8 mouse cellular contexts compared by ENCODE assay signal in genomic region chr5:36484171-36484990, GRCm38 (mm10). TPM values are rescaled to one million over a fixed set of nuclear protein-coding genes. Genes with fewer than 3 reads are reported as not detected.
A peak's percentile ranks its signal among the peaks of the same experiment; 100 is the strongest.
DNase-seq lines count a peak whose midpoint lies in the region; ATAC-seq lines count a peak whose summit lies in the region.

Gene Tada2b, minus strand, starts transcription at chr5:36484285.
Gene Ccdc96, plus strand, starts transcription at chr5:36484588.

- intact Hi-C loops in gastrocnemius, postnatal 14 days (cut with DNase I; ENCODE audit: low total_unique reads), result loop anchor here (10.0 kb wide), 1 partner anchor 100 kb away; no protein-coding TSS in a partner anchor
- intact Hi-C loops in left cerebral cortex, postnatal 10 days (cut with DNase I), result no loop called here

- peak; percentile 93 for ATAC-seq in inflammation-experienced regulatory T-cells, adult 6 months
- ATAC-seq in megakaryocyte-erythroid progenitor cell, adult 5-6 weeks (replicated peaks; ENCODE audit: low FRiP score, low TSS enrichment, poor library complexity, severe bottlenecking), result peak; percentile 93

- DNase-seq in adrenal gland, adult (ENCODE audit: inconsistent age in 2 of 2, low spot score in 1 of 2), result peak; percentile 99
- DNase-seq in embryo, embryonic 10.5 days (ENCODE audit: low spot score), result peak; percentile 99
- peak; percentile 98 for DNase-seq in gastrocnemius, postnatal 14 days
- DNase-seq in left cerebral cortex, postnatal 10 days (ENCODE audit: extremely low spot score in 1 of 2, low spot score in 2 of 2), result peak; percentile 97 to 99
- DNase-seq in right cerebral cortex, postnatal 25 days, result peak; percentile 99
- peak; percentile 96 to 99 for DNase-seq in urinary bladder, postnatal 4 days (ENCODE audit: low spot score in 2 of 2)

RNA-seq across cellular contexts. Expression of gene Tada2b, which starts in this region (rescaled TPM):
- total RNA-seq in gastrocnemius, postnatal 14 days (2021), result 10 to 100 TPM; 11.8 to 12.2 TPM
- polyA plus RNA-seq in inflammation-experienced regulatory T-cells, adult 6 months (2017; shearing (Covaris generic)), result 1 to 10 TPM; 2.8 to 3.6 (median 3.5) TPM
- 10 to 100 TPM; 29.7 to 31.6 TPM for total RNA-seq in left cerebral cortex, postnatal 10 days (2021)
- total RNA-seq in megakaryocyte-erythroid progenitor cell, adult 5-6 weeks (2014; fragmentation: Nextera tagmentation), result 13.6 and 17.9 TPM in 2 replicates
- total RNA-seq in megakaryocyte-erythroid progenitor cell, adult 5-6 weeks (2017), result 17.4 and 20.9 TPM in 2 replicates

RNA-seq across cellular contexts. Expression of gene Ccdc96, which starts in this region (rescaled TPM):
- total RNA-seq in gastrocnemius, postnatal 14 days (2021), result under 1 TPM in 1 of 2 experiments, not detected in 1; 0.16 TPM
- under 1 TPM in 1 of 3 experiments, not detected in 2; 0.10 TPM for polyA plus RNA-seq in inflammation-experienced regulatory T-cells, adult 6 months (2017; shearing (Covaris generic))
- total RNA-seq in left cerebral cortex, postnatal 10 days (2021), result 1 to 10 TPM; 1.4 TPM
- 0.50 TPM in 1 of 2 replicates, not detected in the other for total RNA-seq in megakaryocyte-erythroid progenitor cell, adult 5-6 weeks (2014; fragmentation: Nextera tagmentation)
- total RNA-seq in megakaryocyte-erythroid progenitor cell, adult 5-6 weeks (2017), result 0.19 and 1.2 TPM in 2 replicates

Comparison
In these comparisons a context has a peak if more than half of its experiments do, and no peak if none do; other contexts are left out.
1. Peak in every context shown above with its lines: DNase-seq and ATAC-seq.